Mouse (Mus musculus) heart, embryonic 11.5 days (tissue): ENCODE results near the gene Lmod3. TPM values are rescaled to one million over a fixed set of nuclear protein-coding genes. Genes with fewer than 3 reads are reported as not detected.

ENCODE experiments used
- ATAC-seq: fragments of 200-750 bp; cut with Nextera tagmentation; replicated peaks from 2 replicates; pipeline ENCODE4 v1.8.0; 2017; ENCODE audit warnings: moderate library complexity; ENCODE audit not compliant: insufficient number of reproducible peaks, low FRiP score, low TSS enrichment
- H3K27ac ChIP-seq: fragments of 300-500 bp; sonication (generic); 2 replicates; pipeline ENCODE4 v1.5.1; 2014; ENCODE audit warnings: mild to moderate bottlenecking, low read depth, low read length
- H3K27me3 ChIP-seq: fragments of 300-500 bp; sonication (generic); 2 replicates; pipeline ENCODE4 v1.6.1; 2014; ENCODE audit warnings: mild to moderate bottlenecking, low read length, mixed read lengths; ENCODE audit not compliant: control insufficient read depth, insufficient read depth
- H3K36me3 ChIP-seq: fragments of 300-500 bp; sonication (generic); 2 replicates; pipeline ENCODE4 v1.6.1; 2014; ENCODE audit warnings: mild to moderate bottlenecking, low read length, moderate library complexity, mixed read lengths; ENCODE audit not compliant: control insufficient read depth, insufficient read depth
- H3K4me1 ChIP-seq: fragments of 300-500 bp; sonication (generic); 2 replicates; pipeline ENCODE4 v1.6.1; 2014; ENCODE audit warnings: low read length; ENCODE audit not compliant: control insufficient read depth, insufficient read depth
- H3K4me2 ChIP-seq: fragments of 300-500 bp; sonication (generic); 2 replicates; pipeline ENCODE4 v1.6.1; 2014; ENCODE audit warnings: mild to moderate bottlenecking, moderate library complexity
- H3K4me3 ChIP-seq: fragments of 300-500 bp; sonication (generic); 2 replicates; pipeline ENCODE4 v1.5.1; 2014; ENCODE audit warnings: low read depth, low read length
- H3K9ac ChIP-seq: fragments of 300-500 bp; sonication (generic); 2 replicates; pipeline ENCODE4 v1.6.1; 2014; ENCODE audit warnings: mild to moderate bottlenecking, low read depth, low read length, moderate library complexity
- H3K9me3 ChIP-seq: fragments of 300-500 bp; sonication (generic); replicated peaks from 2 replicates; pipeline ENCODE4 v1.6.1; 2016; ENCODE audit warnings: low read length; ENCODE audit not compliant: control insufficient read depth
- WGBS: fragments of 180-500 bp; shearing (Covaris S2); extraction: QIAGEN DNeasy Blood & Tissue Kit; methylation state at CpG from one replicate; pipeline ENCODE4 v1.1.7; 2014; ENCODE audit not compliant: insufficient replicate concordance; 5-methylcytosine and 5-hydroxymethylcytosine counted together
- polyA plus RNA-seq: library from polyadenylated mRNA; unstranded; fragments of >200 nt; fragmentation: Nextera tagmentation; extraction: Ambion mirVana; gene quantifications from 2 replicates; pipeline ENCODE4 v1.2.1, GENCODE M21; 2014

Lmod3 gene
- polyA plus RNA-seq = 19.0 and 19.3 TPM in 2 replicates

DNA sequence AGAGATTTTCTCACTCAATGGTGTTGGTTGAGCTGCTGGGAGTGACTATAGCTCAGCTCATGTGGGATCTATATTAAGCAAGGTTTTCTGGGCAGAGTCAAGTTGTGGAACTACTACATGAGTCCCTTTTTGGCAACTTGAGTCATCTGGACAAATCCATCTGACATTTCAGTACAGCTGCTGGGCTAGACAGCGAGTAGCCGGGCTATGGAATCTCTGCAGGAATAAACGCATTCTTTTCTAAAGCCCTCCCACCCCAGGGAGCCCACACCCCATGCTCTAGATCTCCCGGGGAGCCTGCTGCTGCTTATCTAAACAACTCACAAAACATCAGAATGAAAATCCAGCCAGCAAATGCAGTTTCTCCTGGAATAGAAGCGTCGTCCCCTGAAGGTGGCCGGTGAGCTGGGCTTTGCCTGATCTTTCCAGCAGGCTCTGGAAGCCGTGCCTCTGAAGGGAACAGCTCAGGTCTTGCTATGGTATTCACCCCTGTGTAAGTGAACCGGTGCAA lies at the start of gene Lmod3:
Lmod3 (minus strand) TSS at position 49 of the 511 bp plus-strand sequence.
- WGBS = 8% methylated on average over 9 of the region's 9 CpGs
- Histone ChIP-seq H3K27me3 (no peaks in the 10 kb centered on the region), H3K36me3 (no peaks in the 10 kb centered on the region), H3K9me3 (no peaks in the 10 kb centered on the region), H3K27ac (peak within 1 kb of the TSS; percentile 96), H3K4me2 (peak within 1 kb of the TSS; percentile 53), H3K4me3 (peak within 1 kb of the TSS; percentile 21), H3K4me1 (no peaks in the 10 kb centered on the region), H3K9ac (peak within 1 kb of the TSS; percentile 68)
- ATAC-seq = peak; percentile 55; the same call in 1 of the 2 replicates

DNA sequence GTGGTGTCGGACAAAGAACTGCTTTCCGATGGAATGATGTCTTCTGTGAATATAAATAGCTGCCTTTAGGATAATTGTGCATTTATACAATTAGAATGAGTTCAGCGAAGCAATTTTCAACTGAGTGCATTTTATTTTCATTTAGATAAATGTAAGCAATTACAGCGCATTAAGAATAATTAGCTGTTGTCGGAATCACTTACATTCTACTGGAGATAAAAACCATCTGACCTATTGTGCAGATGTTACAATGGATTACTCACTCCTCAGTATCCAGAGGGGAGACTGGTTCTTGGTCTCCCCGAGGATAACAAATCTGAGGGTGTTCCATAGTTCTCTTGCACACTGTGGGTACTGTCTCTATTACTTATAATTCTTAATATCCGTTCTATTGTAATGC lies 49.7 kb upstream of the Lmod3 start:
- 78% methylated on average over 7 of the region's 7 CpGs for WGBS
- Histone ChIP-seq H3K4me1 (no peaks in the 10 kb centered on the region), H3K4me2 (no peak overlapping the region), H3K9me3 (no peaks in the 10 kb centered on the region), H3K9ac (no peak overlapping the region), H3K4me3 (no peak overlapping the region), H3K36me3 (peaks cover 21% of the 10 kb centered on the region; the same call in 1 of the 2 replicates), H3K27me3 (no peaks in the 10 kb centered on the region), H3K27ac (no peak overlapping the region)
- no peak for ATAC-seq

- 89% methylated on average over 6 of the region's 6 CpGs for WGBS
- ATAC-seq = no peak
- H3K27ac ChIP-seq = no peak overlapping the region
- no peaks in the 10 kb centered on the region for H3K4me1 ChIP-seq
- no peaks in the 10 kb centered on the region for H3K9me3 ChIP-seq
- H3K9ac ChIP-seq = no peak overlapping the region
- no peak overlapping the region for H3K4me2 ChIP-seq
- no peaks in the 10 kb centered on the region for H3K27me3 ChIP-seq
- H3K36me3 ChIP-seq = peaks cover 22% of the 10 kb centered on the region
- no peak overlapping the region for H3K4me3 ChIP-seq
These were observed 48.1 kb upstream of the Lmod3 start for GRCm38 (mm10) chr6:97300659-97301058.

GRCm38 (mm10) chr6:97300180-97300579 lies 47.6 kb upstream of the Lmod3 start:
- H3K36me3 ChIP-seq = peaks cover 26% of the 10 kb centered on the region
- WGBS = 86% methylated on average over 6 of the region's 6 CpGs

GRCm38 (mm10) chr6:97297151-97297550 lies 44.6 kb upstream of the Lmod3 start:
- peaks cover 27% of the 10 kb centered on the region for H3K36me3 ChIP-seq
- no peak for ATAC-seq

More at GRCm38 (mm10) chr6:97300180-97300579, 47.6 kb upstream of the Lmod3 start:
- Histone ChIP-seq H3K4me1 (no peaks in the 10 kb centered on the region), H3K9me3 (no peaks in the 10 kb centered on the region), H3K4me2 (no peak overlapping the region), H3K9ac (no peak overlapping the region), H3K4me3 (no peak overlapping the region), H3K27ac (no peak overlapping the region), H3K27me3 (no peaks in the 10 kb centered on the region)
- ATAC-seq = no peak

GRCm38 (mm10) chr6:97295866-97296527 lies 43.4 kb upstream of the Lmod3 start:
- no peak overlapping the region for H3K27ac ChIP-seq
- H3K4me3 ChIP-seq = no peak overlapping the region
- peaks cover 8% of the 10 kb centered on the region; the same call in 1 of the 2 replicates for H3K4me1 ChIP-seq
- no peak overlapping the region for H3K9ac ChIP-seq
- no peaks in the 10 kb centered on the region for H3K9me3 ChIP-seq
- no peak for ATAC-seq
- WGBS = 91% methylated on average over 21 of the region's 21 CpGs
- H3K36me3 ChIP-seq = peaks cover 28% of the 10 kb centered on the region
- H3K27me3 ChIP-seq = no peaks in the 10 kb centered on the region
- H3K4me2 ChIP-seq = no peak overlapping the region

More at GRCm38 (mm10) chr6:97297151-97297550, 44.6 kb upstream of the Lmod3 start:
- Histone ChIP-seq H3K4me3 (no peak overlapping the region), H3K9me3 (no peaks in the 10 kb centered on the region), H3K4me1 (peaks cover 5% of the 10 kb centered on the region; the same call in 1 of the 2 replicates), H3K27me3 (no peaks in the 10 kb centered on the region), H3K27ac (no peak overlapping the region), H3K4me2 (no peak overlapping the region), H3K9ac (no peak overlapping the region)
- WGBS = 76% methylated on average over 3 of the region's 3 CpGs

GRCm38 (mm10) chr6:97295416-97295815 lies 42.9 kb upstream of the Lmod3 start:
- ATAC-seq = no peak
- Histone ChIP-seq H3K9ac (no peak overlapping the region), H3K4me2 (no peak overlapping the region), H3K4me1 (peaks cover 12% of the 10 kb centered on the region; the same call in 1 of the 2 replicates), H3K4me3 (no peak overlapping the region), H3K27me3 (no peaks in the 10 kb centered on the region), H3K27ac (no peak overlapping the region), H3K36me3 (peaks cover 25% of the 10 kb centered on the region), H3K9me3 (no peaks in the 10 kb centered on the region)
- WGBS = 86% methylated on average over 9 of the region's 9 CpGs

DNA sequence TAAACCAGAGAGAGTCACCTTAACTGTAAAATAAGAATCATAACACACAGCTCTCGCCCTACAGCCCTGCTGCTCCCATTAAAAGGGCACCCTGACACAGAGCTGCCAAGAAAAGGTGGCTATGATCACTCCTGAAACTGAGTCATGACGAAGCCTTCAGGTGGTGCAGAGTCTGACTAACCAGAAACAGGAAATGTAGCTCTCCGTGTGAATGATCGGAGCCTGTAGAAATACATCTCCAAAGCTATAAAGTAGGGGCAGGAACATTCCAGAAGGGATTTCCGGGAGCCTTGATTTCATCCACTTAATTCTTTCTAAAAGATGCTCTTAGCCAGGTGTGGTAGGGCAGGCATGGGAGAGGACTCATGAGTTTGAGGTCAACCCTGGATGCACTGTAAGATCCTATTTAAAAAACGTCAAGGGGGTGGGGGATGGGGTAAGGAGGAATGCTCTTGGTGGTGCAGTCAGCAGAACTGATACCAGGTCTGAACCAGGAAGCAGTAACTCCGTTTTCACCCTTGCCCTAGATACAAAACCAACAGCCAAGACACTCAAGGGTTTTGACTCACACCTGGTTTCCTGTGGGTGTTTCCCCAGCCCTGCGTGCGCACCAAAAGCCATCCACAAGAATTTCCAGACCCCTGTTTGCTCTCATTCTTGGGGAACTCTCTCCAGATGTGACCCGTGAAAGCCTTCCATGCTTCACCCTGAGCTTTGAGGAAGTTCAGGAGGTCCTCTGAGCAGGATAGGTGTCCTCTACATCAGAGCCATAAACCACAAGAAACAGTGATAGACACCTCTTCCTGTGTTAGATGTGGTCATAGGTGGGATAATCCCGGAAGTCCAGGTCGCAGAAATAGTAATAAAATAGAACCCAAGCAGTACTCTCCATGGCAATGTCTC lies 41.4 kb upstream of the Lmod3 start:
- 75% methylated on average over 12 of the region's 12 CpGs for WGBS
- H3K27me3 ChIP-seq = no peaks in the 10 kb centered on the region
- no peak for ATAC-seq
- no peak overlapping the region for H3K4me3 ChIP-seq
- H3K27ac ChIP-seq = no peak overlapping the region
- H3K4me1 ChIP-seq = peaks cover 12% of the 10 kb centered on the region; the same call in 1 of the 2 replicates
- H3K4me2 ChIP-seq = no peak overlapping the region
- peaks cover 20% of the 10 kb centered on the region for H3K36me3 ChIP-seq
- no peak overlapping the region for H3K9ac ChIP-seq
- H3K9me3 ChIP-seq = no peaks in the 10 kb centered on the region
